Mouse (Mus musculus): Measurements from ENCODE around the gene Efnb1.
"Not testable (repeated sequence)": the region's sequence is repeated elsewhere in the genome, so short reads cannot be mapped to it uniquely, and the experiment has no call there.

Gene Efnb1

DNA sequence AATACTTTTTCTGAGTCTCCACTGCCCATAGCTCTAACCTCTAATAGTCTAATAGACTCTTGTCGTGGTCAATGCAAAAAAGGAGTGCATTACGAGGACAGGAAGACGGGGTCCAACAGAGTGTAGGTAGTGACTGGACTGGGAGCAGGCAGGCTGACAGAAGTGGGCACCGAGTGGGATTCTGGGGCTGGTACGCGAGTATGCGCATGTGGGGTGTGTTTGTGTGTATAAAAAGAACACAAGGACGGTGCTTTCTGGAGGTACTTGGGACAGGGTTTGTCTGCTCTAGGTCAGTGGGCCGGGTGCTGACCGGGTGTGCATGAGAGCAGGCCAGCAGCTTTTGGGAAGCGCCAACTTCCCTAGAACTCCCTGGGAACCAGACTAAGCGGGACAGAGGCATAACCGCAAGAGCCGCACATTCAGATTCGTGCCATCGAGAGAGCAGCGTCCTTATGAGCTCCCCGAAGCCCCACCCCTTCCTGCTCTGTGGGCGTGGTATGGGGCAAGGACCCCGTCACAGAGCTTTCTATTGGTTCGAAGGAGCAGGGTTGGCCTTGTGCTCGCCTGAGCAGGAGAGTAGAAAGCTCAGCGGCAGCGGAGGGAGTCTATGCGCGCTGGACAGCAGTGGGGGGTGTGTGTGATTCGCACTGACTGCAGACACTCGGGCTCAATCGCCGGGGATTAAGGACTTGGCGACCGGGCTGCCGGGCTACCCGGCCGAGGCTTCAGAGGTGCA lies at the start of gene Efnb1:
TSS of gene Efnb1 (plus strand) at position 608 of the 736 bp plus-strand sequence.
- DNase-seq (ENCODE audit: low read depth), result peak; percentile 73

- DNase-seq (ENCODE audit: low read depth), result no peak
These were observed 43.2 kb upstream of the Efnb1 start for GRCm38 (mm10) chrX:99092704-99093103.

GRCm38 (mm10) chrX:99111088-99111724 lies 24.7 kb upstream of the Efnb1 start:
- DNase-seq (ENCODE audit: low read depth), result not testable (repeated sequence)

DNA sequence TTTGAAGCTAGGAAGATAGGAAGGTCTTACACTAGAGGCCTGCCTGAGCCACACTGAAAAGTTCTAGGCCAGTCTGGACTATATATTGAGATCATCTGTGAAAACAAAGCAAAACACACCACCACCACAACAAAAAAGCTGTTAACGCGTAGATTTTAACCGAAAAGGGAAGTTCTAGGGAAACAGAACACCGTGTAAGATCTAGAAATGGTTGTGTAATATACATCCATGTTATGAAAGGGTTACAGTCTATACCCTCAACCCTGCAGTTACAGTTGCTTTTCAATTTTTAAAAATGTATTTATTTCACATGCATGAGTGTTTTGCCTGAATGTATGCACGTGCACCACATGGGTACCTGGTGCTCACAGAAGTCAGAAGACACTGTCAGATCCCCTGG lies 16.4 kb upstream of the Efnb1 start:
- DNase-seq (ENCODE audit: low read depth), result no peak

DNA sequence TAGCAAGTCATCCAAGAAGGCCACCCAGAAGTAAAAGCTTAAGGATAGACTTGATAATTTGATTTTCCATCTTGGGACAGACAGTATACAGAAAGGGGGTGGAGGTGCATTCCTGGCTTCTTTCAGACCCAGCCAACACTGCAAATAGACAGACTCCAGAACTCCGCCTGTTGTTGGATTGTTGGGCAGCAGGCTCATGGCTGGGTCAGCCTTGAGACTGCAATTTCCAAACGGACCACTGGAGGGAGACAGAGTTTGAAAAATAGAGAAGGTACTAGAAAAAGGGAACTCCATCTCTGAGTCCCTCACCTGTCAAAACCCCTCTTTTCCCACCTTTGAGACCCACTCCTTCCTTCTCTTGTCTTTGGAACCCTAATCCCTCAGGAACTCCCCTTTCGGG lies 5.9 kb upstream of the Efnb1 start:
- no peak for DNase-seq (ENCODE audit: low read depth)

DNA sequence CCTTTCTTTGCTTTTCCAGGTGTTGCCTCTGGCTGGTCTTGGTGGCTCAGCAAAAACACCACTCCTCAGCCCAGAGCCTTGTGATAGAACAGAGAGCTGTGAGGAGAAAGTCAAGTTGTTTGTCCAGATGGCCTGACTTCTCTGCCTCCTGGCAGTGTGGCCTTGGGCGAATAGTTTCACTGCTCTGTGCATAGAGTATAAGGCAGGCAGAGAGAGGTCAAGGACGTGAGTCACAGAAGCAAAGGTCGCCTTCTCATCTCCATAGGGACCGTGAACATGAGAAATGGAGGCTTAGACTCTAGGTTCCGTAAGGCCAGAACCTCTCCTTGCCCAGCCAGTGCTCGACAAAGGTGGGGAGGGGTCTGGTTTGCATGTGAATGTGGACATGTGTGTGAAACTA lies 3.4 kb upstream of the Efnb1 start:
- DNase-seq (ENCODE audit: low read depth), result no peak

GRCm38 (mm10) chrX:99134891-99135290 lies 1.0 kb upstream of the Efnb1 start:
- peak; percentile 49 for DNase-seq (ENCODE audit: low read depth)

DNA sequence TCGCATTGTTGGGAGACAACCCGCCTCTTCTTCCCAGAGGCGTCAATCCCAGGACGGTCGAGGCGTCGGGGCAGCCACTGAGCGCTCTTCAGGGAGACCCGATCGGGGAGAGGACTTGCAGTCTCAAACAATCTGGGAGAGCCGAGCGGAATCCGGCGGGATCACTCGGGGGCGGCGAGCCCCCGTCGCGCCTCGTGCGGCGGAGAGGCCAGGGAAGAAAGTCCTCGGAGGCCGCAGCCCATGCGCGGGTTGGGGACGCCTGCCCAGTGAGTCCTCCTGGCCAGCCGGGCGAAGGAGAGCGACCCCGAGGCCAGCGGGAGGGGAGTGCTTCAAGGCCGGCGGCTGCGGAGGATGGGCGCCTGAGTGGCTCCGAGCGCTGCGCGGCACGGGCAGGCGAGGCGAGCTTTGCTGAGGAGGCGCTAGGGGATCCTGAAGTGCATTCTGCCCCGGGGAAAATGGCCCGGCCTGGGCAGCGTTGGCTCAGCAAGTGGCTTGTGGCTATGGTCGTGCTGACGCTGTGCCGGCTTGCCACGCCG lies 569 bp downstream of the Efnb1 start:
- DNase-seq (ENCODE audit: low read depth), result no peak

GRCm38 (mm10) chrX:99137143-99137870 lies 1.4 kb downstream of the Efnb1 start:
- DNase-seq (ENCODE audit: low read depth), result no peak

DNA sequence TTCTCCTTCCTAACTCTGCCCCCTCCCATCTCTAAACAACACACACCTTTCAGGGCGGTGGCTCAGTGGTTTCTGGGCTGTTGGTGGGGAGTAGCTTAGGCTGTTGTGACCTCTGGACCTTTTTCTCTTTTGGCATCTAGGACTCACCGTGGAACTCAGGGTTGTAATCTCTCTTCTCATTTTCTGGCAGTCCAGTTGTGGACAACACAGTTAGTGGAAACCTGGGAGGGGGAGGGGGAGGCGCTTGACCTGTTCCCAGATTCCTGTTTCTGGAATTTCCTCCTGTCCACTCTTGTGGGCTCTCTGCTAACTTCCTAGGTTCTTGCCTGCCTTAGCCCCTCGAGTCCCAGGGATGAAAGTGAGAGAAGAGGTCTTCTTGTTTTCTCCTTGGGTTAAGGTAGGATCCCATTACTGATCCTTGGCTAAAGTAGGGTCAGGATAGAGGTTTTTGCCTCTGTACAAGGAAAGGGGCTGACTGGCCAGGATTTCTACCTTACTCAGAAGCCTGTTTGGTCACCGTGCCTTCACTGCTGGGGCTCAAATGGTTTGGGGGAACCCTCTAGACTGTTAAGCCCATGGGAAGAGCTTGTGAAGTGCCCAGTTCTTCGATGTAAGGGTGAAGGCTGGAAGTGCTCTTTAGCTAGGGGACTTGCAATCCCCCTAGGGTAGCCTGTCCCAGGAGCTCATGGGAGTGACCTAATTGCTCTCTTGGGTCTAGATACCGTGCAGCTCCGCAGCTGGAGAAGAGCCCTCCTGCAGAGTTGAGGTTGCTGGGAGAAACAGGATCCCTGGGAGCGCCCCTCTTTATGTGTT lies 2.2 kb downstream of the Efnb1 start:
- no peak for DNase-seq (ENCODE audit: low read depth)

GRCm38 (mm10) chrX:99141079-99141478 lies 5.1 kb downstream of the Efnb1 start:
- no peak for DNase-seq (ENCODE audit: low read depth)

- no peak for DNase-seq (ENCODE audit: low read depth)
These were observed 6.0 kb downstream of the Efnb1 start for GRCm38 (mm10) chrX:99141900-99142299.

DNA sequence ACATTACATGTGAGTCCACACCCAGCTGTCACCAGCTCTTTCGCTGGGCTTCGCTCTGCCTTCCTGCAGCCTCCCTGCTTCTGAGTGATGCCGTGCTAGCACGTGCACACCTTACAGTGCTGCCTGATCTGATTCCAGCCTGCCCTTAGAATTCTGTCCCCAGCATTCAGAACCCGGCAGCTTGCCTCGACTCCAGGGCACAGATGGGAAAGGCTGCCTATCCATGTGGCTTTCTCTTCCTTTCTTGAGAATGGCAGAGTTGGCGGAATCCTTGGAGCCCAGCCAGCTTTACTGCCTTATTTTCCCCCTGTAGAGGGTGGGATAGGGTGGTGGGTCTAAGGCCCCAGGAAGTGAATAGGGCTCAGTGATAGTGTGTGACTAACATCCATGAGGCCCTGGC lies 9.6 kb downstream of the Efnb1 start:
- no peak for DNase-seq (ENCODE audit: low read depth)

- no peak for DNase-seq (ENCODE audit: low read depth)
These were observed 12.4 kb downstream of the Efnb1 start for GRCm38 (mm10) chrX:99148061-99148905.

DNA sequence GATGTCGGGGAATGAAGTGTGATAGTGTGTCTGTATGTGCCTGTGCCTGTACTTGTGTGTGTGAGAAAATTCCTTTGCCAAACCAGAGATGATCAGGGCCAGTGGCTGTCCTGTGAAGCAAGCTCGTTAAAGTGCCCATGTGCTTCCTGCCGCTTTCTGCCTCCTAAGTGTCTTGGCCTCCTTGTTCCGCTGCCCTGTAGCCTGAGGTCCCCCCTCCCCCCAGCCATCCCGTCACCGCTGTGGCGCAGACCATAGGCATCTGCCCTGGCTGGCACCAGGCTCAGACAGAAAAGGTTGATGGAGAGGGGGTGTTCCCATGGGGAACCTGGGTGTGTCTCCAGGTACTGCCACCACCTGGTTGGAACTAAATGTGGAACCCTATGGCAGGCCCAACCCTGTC lies 13.1 kb downstream of the Efnb1 start:
- DNase-seq (ENCODE audit: low read depth), result no peak

- no peak for DNase-seq (ENCODE audit: low read depth)
These were observed 14.0 kb downstream of the Efnb1 start for GRCm38 (mm10) chrX:99149900-99150299.

DNA sequence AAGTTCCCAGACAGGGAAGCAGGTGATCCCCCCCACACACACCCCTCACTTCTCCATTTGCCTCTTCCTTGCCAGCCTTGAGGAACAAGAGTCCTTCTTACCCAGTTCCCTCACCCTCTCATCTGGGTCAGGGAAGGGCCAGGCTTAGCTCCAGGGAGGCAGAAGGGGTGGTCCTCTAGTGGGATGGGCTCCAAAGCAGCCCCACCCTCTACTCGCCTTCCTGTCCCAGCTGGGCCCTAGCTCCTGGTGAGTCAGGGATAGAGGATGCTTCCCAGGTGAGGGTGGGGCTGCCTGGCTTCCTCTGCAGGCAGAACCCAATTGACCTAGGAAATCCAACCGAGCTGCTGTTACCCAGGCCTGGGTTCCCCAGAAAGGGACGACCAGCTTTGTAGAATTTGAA lies 14.8 kb downstream of the Efnb1 start:
- no peak for DNase-seq (ENCODE audit: low read depth)

- DNase-seq (ENCODE audit: low read depth), result no peak
These were observed 15.5 kb downstream of the Efnb1 start for GRCm38 (mm10) chrX:99151434-99151833.

- DNase-seq (ENCODE audit: low read depth), result no peak
These were observed 16.2 kb downstream of the Efnb1 start for GRCm38 (mm10) chrX:99152141-99152540.

- DNase-seq (ENCODE audit: low read depth), result no peak
These were observed 16.8 kb downstream of the Efnb1 start for GRCm38 (mm10) chrX:99152566-99153265.

All from c-Kit-positive CD71-positive TER-119-negative erythroid progenitor cells, embryonic 14.5 days (primary cell).